Mouse (Mus musculus) neural tube, embryonic 11.5 days (tissue): Measurements from ENCODE around the gene Prokr1. TPM values are rescaled to one million over a fixed set of nuclear protein-coding genes. Genes with fewer than 3 reads are reported as not detected.

ENCODE experiments used
- ATAC-seq: fragments of 200-750 bp; cut with Nextera tagmentation; 2 replicates; pipeline ENCODE4 v1.8.0; 2017; ENCODE audit warnings: moderate number of reproducible peaks, mild to moderate bottlenecking, moderate TSS enrichment, moderate library complexity; ENCODE audit not compliant: insufficient read depth, low FRiP score, low TSS enrichment
- DNase-seq: peaks from one replicate; pipeline ENCODE4 v3.0.0-alpha.2; 2015; ENCODE audit warnings: low spot score
- H3K27ac ChIP-seq: fragments of 300-500 bp; sonication (generic); 2 replicates; pipeline ENCODE4 v1.5.1; 2014; ENCODE audit warnings: low read depth, mild to moderate bottlenecking, low read length
- H3K27me3 ChIP-seq: fragments of 300-500 bp; sonication (generic); 2 replicates; pipeline ENCODE4 v1.6.1; 2014; ENCODE audit warnings: mild to moderate bottlenecking, low read length, mixed read lengths; ENCODE audit not compliant: control insufficient read depth, insufficient read depth
- H3K36me3 ChIP-seq: fragments of 300-500 bp; sonication (generic); 2 replicates; pipeline ENCODE4 v1.6.1; 2014; ENCODE audit warnings: mild to moderate bottlenecking, low read length, moderate library complexity, mixed read lengths; ENCODE audit not compliant: control insufficient read depth, insufficient read depth
- H3K4me1 ChIP-seq: fragments of 300-500 bp; sonication (generic); 2 replicates; pipeline ENCODE4 v1.6.1; 2014; ENCODE audit warnings: low read length, mixed read lengths; ENCODE audit not compliant: control insufficient read depth, insufficient read depth
- H3K4me2 ChIP-seq: fragments of 300-500 bp; sonication (generic); 2 replicates; pipeline ENCODE4 v1.6.1; 2014; ENCODE audit warnings: low read depth, mild to moderate bottlenecking, moderate library complexity
- H3K4me3 ChIP-seq: fragments of 300-500 bp; sonication (generic); 2 replicates; pipeline ENCODE4 v1.5.1; 2014; ENCODE audit warnings: low read depth, low read length
- H3K9ac ChIP-seq: fragments of 300-500 bp; sonication (generic); 2 replicates; pipeline ENCODE4 v1.6.1; 2014; ENCODE audit warnings: mild to moderate bottlenecking, low read length
- H3K9me3 ChIP-seq: fragments of 300-500 bp; sonication (generic); 2 replicates; pipeline ENCODE4 v1.6.1; 2016; ENCODE audit warnings: low read length; ENCODE audit not compliant: control insufficient read depth
- WGBS: fragments of 180-500 bp; shearing (Covaris S2); extraction: QIAGEN DNeasy Blood & Tissue Kit; methylation state at CpG from one replicate; pipeline ENCODE4 v1.1.7; 2014; 5-methylcytosine and 5-hydroxymethylcytosine counted together
- polyA plus RNA-seq: library from polyadenylated mRNA; unstranded; fragments of >200 nt; fragmentation: Nextera tagmentation; extraction: Ambion mirVana; gene quantifications from 2 replicates; pipeline ENCODE4 v1.2.1, GENCODE M21; 2014

Gene Prokr1
- polyA plus RNA-seq, 1 experiment from 2014 or later, result 3.6 TPM

GRCm38 (mm10) chr6:87552054-87552807 lies 38.3 kb downstream of the Prokr1 start:
- H3K4me1 ChIP-seq, result no peaks in the 10 kb centered on the region
- no peaks in the 10 kb centered on the region for H3K27me3 ChIP-seq
- ATAC-seq, result no peak
- H3K4me2 ChIP-seq, result no peak overlapping the region
- no peak overlapping the region for H3K4me3 ChIP-seq
- H3K9ac ChIP-seq, result no peak overlapping the region
- 66% methylated on average over 7 of the region's 7 CpGs for WGBS
- H3K36me3 ChIP-seq, result no peaks in the 10 kb centered on the region
- H3K27ac ChIP-seq, result no peak overlapping the region
- no peak for DNase-seq
- H3K9me3 ChIP-seq, result no peaks in the 10 kb centered on the region

- no peak overlapping the region for H3K4me3 ChIP-seq
- H3K9ac ChIP-seq, result no peak overlapping the region
- ATAC-seq, result no peak
- H3K27ac ChIP-seq, result no peak overlapping the region
- H3K4me2 ChIP-seq, result no peak overlapping the region
- H3K9me3 ChIP-seq, result no peaks in the 10 kb centered on the region
- WGBS, result 91% methylated on average over 7 of the region's 7 CpGs
- no peaks in the 10 kb centered on the region for H3K36me3 ChIP-seq
- DNase-seq, result no peak
- H3K4me1 ChIP-seq, result no peaks in the 10 kb centered on the region
- no peaks in the 10 kb centered on the region for H3K27me3 ChIP-seq
These were observed 42.7 kb downstream of the Prokr1 start for GRCm38 (mm10) chr6:87547836-87548235.

DNA sequence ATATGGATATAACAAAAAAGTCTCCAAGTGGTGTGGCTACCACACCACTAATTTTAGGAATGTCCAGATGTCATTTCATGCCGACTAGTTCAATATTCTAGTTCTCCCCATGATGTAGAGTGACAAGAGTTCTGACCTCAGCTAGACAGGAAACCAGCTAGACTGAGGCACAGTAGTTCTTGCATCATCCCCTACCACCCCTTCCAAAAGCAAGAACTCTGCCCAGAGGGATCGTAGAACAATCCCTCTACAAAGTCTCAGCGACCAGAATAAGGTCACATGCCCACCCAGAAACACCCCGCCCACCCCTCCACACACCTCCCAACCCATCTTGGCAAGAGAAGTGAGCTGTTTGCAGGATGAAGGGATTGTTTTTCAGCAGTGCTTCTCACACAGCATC lies 43.1 kb downstream of the Prokr1 start:
- WGBS, result 88% methylated on average over 4 of the region's 4 CpGs
- no peak for DNase-seq
- no peak overlapping the region for H3K4me3 ChIP-seq

DNA sequence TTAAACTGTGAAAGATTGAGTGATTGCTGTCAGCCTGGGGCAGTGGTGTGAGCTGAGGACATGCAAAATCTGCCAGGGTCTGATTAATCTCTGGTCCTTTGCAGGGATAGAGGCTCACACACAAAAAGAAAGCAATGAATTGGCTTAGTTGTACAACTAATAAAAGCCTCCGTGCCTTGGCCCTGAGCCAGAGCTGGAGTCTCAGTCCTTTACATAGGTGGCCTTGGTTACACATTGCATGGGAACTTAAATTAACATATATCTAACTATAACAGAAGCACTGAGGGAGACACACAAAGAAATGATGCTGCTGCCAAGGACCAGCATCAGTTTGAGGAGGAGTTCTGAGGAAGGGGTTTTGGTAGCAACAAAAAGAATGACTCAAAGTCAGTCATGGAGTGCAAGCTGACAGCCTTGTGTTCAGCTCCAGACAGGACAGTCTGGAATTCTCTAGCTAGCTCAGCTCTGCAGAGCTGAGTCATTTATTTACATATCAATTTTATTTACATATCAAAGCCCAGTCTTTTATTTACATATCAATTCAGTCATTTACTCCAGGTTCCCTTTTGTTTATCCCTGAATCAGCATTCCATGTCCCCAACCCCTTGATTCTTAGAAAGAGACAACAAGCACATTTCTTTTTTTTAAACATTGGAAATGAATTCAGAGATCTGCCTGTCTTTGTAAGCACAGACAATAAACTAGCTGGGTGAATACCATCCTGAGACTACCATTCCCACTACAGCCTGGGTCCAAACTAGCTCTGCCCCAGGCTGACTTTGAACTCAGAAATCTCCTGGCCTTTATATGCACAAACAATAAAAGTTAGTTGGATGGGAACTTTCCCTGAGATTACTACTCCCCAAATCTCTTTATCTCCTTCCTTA lies 45.0 kb downstream of the Prokr1 start:
- Histone ChIP-seq H3K9me3 (no peaks in the 10 kb centered on the region), H3K4me3 (no peak overlapping the region), H3K4me2 (no peak overlapping the region), H3K4me1 (no peaks in the 10 kb centered on the region), H3K27ac (no peak overlapping the region), H3K36me3 (no peaks in the 10 kb centered on the region), H3K27me3 (no peaks in the 10 kb centered on the region), H3K9ac (no peak overlapping the region)
- peak; percentile 95 for ATAC-seq
- WGBS, result 38% methylated on average over 1 of the region's 1 CpGs
- DNase-seq, result peak; percentile 81

More for the DNA sequence above, 43.1 kb downstream of the Prokr1 start:
- Histone ChIP-seq H3K27ac (no peak overlapping the region), H3K36me3 (no peaks in the 10 kb centered on the region), H3K9ac (no peak overlapping the region), H3K27me3 (no peaks in the 10 kb centered on the region), H3K4me1 (no peaks in the 10 kb centered on the region), H3K4me2 (no peak overlapping the region), H3K9me3 (no peaks in the 10 kb centered on the region)
- ATAC-seq, result no peak

GRCm38 (mm10) chr6:87542027-87542426 lies 48.5 kb downstream of the Prokr1 start:
- Histone ChIP-seq H3K9me3 (no peaks in the 10 kb centered on the region), H3K4me3 (no peak overlapping the region), H3K36me3 (no peaks in the 10 kb centered on the region), H3K27me3 (no peaks in the 10 kb centered on the region), H3K9ac (no peak overlapping the region), H3K4me1 (peaks cover 2% of the 10 kb centered on the region; the same call in 1 of the 2 replicates), H3K27ac (no peak overlapping the region), H3K4me2 (no peak overlapping the region)
- no peak for ATAC-seq
- 80% methylated on average over 9 of the region's 9 CpGs for WGBS
- no peak for DNase-seq

- Histone ChIP-seq H3K4me3 (no peak overlapping the region), H3K27ac (no peak overlapping the region), H3K9me3 (no peaks in the 10 kb centered on the region), H3K4me2 (no peak overlapping the region), H3K9ac (no peak overlapping the region), H3K36me3 (no peaks in the 10 kb centered on the region), H3K4me1 (peaks cover 2% of the 10 kb centered on the region; the same call in 1 of the 2 replicates), H3K27me3 (no peaks in the 10 kb centered on the region)
- DNase-seq (no peak), ATAC-seq (no peak)
- WGBS, result 81% methylated on average over 6 of the region's 6 CpGs
These were observed 49.4 kb downstream of the Prokr1 start for GRCm38 (mm10) chr6:87541171-87541571.

DNA sequence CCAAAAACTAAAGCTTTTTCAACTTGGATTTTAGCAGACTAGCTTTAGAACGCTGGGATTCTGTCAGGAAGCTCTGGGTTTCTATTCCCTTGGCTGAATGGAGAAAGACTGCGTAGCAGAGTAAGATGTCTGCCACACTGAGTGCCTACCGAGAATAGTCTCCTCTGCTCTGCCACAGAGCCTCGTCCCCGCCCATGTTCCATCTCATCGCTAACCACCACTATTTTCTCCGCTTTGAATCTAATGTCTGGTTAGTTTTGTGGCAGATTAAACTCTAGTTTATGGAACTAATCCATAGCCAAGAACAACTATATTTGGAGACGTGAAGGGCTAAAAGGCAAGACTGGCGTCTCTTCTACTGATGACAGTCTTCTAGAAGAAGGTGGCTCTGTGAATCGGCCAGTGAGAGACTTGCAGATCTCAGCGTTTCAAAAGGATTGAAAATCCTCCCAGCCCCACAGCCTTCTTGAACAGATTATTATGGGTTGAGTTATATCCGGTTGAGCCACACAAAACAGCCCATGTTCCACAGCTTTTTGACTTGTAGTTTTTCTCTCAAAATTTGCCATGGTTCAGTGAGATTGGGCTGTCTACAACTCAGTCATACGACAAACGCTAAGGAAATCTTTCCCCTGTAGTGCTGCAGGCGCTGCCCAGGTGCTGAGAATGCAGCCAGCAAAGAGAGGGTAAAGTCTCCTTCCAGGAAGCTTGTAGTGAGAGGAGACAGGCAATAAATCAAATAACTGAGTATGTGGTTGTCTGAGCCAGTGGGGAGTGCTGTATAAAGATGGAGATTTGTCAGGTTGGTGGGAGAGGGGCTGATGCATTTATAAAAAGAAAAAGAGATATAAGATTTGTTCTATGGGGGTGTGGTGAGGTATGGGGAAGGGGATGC lies 51.9 kb downstream of the Prokr1 start:
- no peaks in the 10 kb centered on the region for H3K27me3 ChIP-seq
- H3K27ac ChIP-seq, result no peak overlapping the region
- DNase-seq, result no peak
- ATAC-seq, result no peak
- peaks cover 2% of the 10 kb centered on the region; the same call in 1 of the 2 replicates for H3K4me1 ChIP-seq
- no peaks in the 10 kb centered on the region for H3K9me3 ChIP-seq
- H3K4me3 ChIP-seq, result no peak overlapping the region
- no peaks in the 10 kb centered on the region for H3K36me3 ChIP-seq
- no peak overlapping the region for H3K4me2 ChIP-seq
- WGBS, result 82% methylated on average over 15 of the region's 15 CpGs
- no peak overlapping the region for H3K9ac ChIP-seq

DNA sequence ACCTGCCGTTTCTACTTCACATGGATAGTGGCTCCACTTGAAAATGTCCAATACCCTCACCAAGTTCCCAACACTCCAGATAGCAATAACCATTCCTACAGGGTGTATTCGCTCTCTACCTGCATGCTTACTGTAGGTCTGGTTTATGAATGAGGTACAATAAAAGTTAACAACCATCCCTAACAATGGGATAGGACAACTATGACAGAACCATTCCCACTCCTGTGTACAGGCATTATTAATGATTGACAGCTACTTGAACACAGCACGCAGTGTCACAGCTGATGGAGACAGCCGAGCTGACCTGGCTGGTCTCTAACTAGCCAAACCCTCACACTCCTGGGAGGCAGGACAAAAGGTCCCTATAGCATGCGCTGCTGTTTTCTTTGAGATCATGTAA lies 52.9 kb downstream of the Prokr1 start:
- Histone ChIP-seq H3K4me2 (no peak overlapping the region), H3K4me1 (peaks cover 2% of the 10 kb centered on the region; the same call in 1 of the 2 replicates), H3K4me3 (no peak overlapping the region), H3K9me3 (no peaks in the 10 kb centered on the region), H3K36me3 (no peaks in the 10 kb centered on the region), H3K27ac (no peak overlapping the region), H3K27me3 (no peaks in the 10 kb centered on the region), H3K9ac (no peak overlapping the region)
- DNase-seq (no peak), ATAC-seq (no peak)
- WGBS, result 72% methylated on average over 5 of the region's 5 CpGs
